Mouse (Mus musculus): ENCODE results near the gene Tcf7l2. TPM values are rescaled to one million over a fixed set of nuclear protein-coding genes. Genes with fewer than 3 reads are reported as not detected.

Gene Tcf7l2
- polyA plus RNA-seq, 1 experiment from 2014 or later, result 225 TPM

DNA sequence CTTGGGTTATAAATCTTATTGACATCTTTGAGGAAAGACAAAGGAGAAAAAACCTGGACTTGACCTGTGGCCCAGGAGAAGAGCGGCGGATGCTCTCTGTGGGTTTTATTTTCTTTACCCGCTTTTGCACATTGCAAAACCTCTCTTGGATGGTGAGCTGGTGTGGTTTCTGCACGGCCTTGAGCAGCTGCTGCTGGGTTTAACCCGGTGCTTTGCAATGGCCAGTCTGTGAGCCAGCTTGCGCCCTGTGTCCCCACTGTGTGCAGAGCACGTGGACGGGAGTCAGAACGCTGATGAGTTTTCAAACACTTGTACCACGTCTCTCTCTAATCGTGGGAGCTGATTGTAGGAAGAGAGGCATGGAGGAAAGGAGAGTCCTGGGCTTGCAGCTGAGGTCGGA is 62.2 kb downstream of the Tcf7l2 start:
- H3K27ac ChIP-seq (replicated peaks; ENCODE audit: low read depth, low read length), result no peak overlapping the region
- H3K4me1 ChIP-seq (ENCODE audit: control insufficient read depth, insufficient read depth, low read length), result peaks cover 31% of the 10 kb centered on the region
- H3K4me3 ChIP-seq (ENCODE audit: low read depth, low read length), result no peak overlapping the region
- no peaks in the 10 kb centered on the region for H3K9me3 ChIP-seq (ENCODE audit: control insufficient read depth, low read length)
- H3K9ac ChIP-seq (ENCODE audit: low read length), result no peak overlapping the region
- DNase-seq (ENCODE audit: low spot score), result no peak
- no peaks in the 10 kb centered on the region for H3K36me3 ChIP-seq (ENCODE audit: control insufficient read depth, insufficient read depth, low read length)
- no peaks in the 10 kb centered on the region for H3K27me3 ChIP-seq (ENCODE audit: control insufficient read depth, insufficient read depth, low read length)
- no peak for ATAC-seq (ENCODE audit: insufficient number of reproducible peaks, low FRiP score, low TSS enrichment, low read depth)
- H3K4me2 ChIP-seq (ENCODE audit: low read depth, severe bottlenecking), result no peak overlapping the region
- whole genome bisulfite sequencing, result 90% methylated on average over 12 of the region's 12 CpGs

DNA sequence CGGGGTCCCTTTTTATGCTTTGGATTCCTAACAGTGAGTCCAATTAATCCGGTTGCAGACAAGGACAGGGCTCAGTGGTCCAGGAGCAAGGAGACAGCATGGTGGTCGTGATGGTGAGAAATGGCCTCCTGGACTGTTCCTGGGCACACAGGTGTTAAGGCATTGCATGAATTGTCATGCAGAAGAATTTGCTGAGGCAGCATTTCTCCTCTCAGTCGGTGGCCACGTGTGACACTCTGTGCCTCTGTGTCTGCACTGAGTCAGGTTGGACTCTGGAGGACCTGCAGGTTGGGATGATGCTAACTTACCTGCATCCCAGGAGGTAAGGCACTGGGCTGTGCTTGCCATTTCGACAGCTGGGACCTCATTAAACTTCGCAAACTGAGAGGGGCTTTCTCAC is 63.2 kb downstream of the Tcf7l2 start:
- Histone ChIP-seq H3K27ac (replicated peaks; ENCODE audit: low read depth, low read length) (no peak overlapping the region), H3K4me2 (ENCODE audit: low read depth, severe bottlenecking) (no peak overlapping the region), H3K4me1 (ENCODE audit: control insufficient read depth, insufficient read depth, low read length) (peaks cover 35% of the 10 kb centered on the region), H3K27me3 (ENCODE audit: control insufficient read depth, insufficient read depth, low read length) (no peaks in the 10 kb centered on the region), H3K9ac (ENCODE audit: low read length) (no peak overlapping the region), H3K9me3 (ENCODE audit: control insufficient read depth, low read length) (no peaks in the 10 kb centered on the region), H3K36me3 (ENCODE audit: control insufficient read depth, insufficient read depth, low read length) (no peaks in the 10 kb centered on the region), H3K4me3 (ENCODE audit: low read depth, low read length) (no peak overlapping the region)
- ATAC-seq (ENCODE audit: insufficient number of reproducible peaks, low FRiP score, low TSS enrichment, low read depth) (no peak), DNase-seq (ENCODE audit: low spot score) (no peak)
- 79% methylated on average over 7 of the region's 7 CpGs for WGBS

DNA sequence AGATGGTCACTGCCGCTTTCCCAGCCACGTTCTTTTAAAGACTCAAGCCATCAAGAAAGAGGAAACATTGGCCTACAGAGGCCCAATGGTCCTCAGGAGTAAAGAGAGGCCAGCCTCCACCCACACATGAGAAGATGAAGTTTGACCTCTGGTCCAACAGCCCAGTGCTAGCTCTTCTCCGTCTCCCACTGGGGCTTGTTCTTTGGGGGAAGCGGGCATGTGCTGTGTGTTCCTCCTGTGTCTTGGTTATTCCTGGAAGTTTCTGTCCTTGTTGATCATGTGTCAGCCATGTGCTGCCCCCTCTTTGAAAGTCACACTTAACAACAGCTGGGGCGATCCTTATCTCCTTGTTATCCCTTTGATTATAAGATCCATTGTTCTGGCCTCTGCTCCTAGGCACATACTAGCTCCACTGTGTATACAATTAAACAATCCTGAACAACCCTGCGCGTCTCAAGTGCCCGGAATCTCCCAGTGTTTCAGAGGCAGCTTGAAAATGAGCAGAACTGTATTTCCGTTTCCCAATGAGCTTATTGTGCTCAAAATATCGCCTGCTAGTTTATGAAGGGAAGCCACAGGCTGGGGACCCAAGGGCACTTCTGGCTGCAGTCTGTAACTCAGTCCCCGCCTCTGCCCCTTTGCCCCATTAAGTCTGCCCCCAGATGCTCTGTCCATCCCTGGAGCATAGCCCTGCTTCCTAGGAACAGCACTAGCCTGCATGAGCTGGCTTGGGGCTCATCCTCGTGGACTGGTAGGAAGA is 65.0 kb downstream of the Tcf7l2 start:
- ATAC-seq (ENCODE audit: insufficient number of reproducible peaks, low FRiP score, low TSS enrichment, low read depth), result no peak
- no peak for DNase-seq (ENCODE audit: low spot score)
- WGBS, result 49% methylated on average over 12 of the region's 12 CpGs
- Histone ChIP-seq H3K9me3 (ENCODE audit: control insufficient read depth, low read length) (no peaks in the 10 kb centered on the region), H3K4me3 (ENCODE audit: low read depth, low read length) (no peak overlapping the region), H3K4me2 (ENCODE audit: low read depth, severe bottlenecking) (no peak overlapping the region), H3K27ac (replicated peaks; ENCODE audit: low read depth, low read length) (peak overlapping the region; percentile 39; the same call in 1 of the 2 replicates), H3K9ac (ENCODE audit: low read length) (no peak overlapping the region), H3K4me1 (ENCODE audit: control insufficient read depth, insufficient read depth, low read length) (peaks cover 41% of the 10 kb centered on the region), H3K36me3 (ENCODE audit: control insufficient read depth, insufficient read depth, low read length) (no peaks in the 10 kb centered on the region), H3K27me3 (ENCODE audit: control insufficient read depth, insufficient read depth, low read length) (no peaks in the 10 kb centered on the region)

DNA sequence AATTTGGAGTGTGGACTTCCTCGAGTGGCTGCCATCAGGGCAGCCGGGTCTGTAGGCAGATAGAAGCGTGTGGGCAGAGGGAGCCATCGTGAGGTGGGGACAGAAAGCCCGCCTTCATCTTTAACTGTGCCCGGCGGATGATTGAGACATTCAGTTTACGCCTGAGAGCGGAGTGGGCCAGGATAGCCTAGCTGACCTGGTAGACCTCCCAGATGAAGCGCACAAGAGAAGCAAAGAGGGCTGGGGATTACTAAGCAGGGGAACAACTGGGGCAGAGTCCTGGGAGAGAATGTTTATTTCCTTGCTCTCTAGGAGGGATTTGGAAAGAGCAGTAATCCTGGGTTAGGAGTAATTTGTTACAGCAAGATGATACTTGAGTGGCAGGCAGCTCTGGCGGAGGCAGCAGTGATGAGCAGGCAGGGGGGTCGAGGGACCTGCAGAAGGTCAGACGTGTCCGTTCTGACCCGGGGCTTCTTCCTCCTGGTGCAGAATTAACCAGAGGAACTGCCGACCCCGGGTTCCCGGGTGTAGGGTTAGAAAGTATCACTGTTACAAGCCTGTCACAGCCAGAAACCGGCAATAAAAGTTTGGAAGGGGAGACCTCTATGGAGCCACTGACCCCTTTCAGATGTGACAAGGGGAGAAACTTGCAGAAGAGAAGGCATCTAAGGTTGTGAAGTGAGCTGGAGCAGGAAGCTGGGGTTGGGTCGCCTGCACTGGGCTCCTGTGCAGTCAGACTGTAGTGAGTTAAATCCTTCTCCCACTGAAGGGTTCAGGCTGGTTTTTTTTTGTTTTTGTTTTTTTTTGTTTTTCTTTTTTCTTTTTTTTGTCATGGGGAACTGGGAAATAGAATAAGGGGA is 65.8 kb downstream of the Tcf7l2 start:
- H3K4me3 ChIP-seq (ENCODE audit: low read depth, low read length), result no peak overlapping the region
- H3K4me1 ChIP-seq (ENCODE audit: control insufficient read depth, insufficient read depth, low read length), result peaks cover 47% of the 10 kb centered on the region
- H3K4me2 ChIP-seq (ENCODE audit: low read depth, severe bottlenecking), result peak overlapping the region; percentile 17; the same call in 1 of the 2 replicates

DNA sequence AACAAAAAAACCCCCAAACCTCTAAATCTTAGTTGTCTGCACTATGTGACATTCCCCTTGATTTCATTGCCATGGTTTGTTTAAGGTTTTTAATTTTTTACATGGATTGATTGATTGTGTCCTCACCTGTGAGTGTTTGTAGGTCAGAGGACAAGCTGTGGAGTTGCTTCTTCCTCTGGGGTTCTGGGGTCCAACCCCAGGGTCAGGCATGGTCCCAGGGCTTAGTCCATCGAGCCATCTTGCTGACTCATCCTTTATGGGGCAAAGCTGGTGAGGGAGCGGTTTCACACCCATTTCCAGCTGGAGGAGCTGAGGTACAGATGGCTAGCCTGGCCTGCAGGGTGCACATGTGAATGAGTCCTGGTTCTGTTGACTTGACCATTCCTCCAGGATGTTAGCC is 66.7 kb downstream of the Tcf7l2 start:
- no peak overlapping the region for H3K4me3 ChIP-seq (ENCODE audit: low read depth, low read length)
- no peak overlapping the region for H3K27ac ChIP-seq (replicated peaks; ENCODE audit: low read depth, low read length)
- H3K27me3 ChIP-seq (ENCODE audit: control insufficient read depth, insufficient read depth, low read length), result no peaks in the 10 kb centered on the region
- DNase-seq (ENCODE audit: low spot score), result no peak
- no peak overlapping the region for H3K4me2 ChIP-seq (ENCODE audit: low read depth, severe bottlenecking)
- H3K4me1 ChIP-seq (ENCODE audit: control insufficient read depth, insufficient read depth, low read length), result peaks cover 55% of the 10 kb centered on the region
- no peaks in the 10 kb centered on the region for H3K36me3 ChIP-seq (ENCODE audit: control insufficient read depth, insufficient read depth, low read length)
- no peak for ATAC-seq (ENCODE audit: insufficient number of reproducible peaks, low FRiP score, low TSS enrichment, low read depth)
- no peaks in the 10 kb centered on the region for H3K9me3 ChIP-seq (ENCODE audit: control insufficient read depth, low read length)
- no peak overlapping the region for H3K9ac ChIP-seq (ENCODE audit: low read length)
- 79% methylated on average over 2 of the region's 2 CpGs for WGBS

More for the DNA sequence above, 65.8 kb downstream of the Tcf7l2 start:
- ATAC-seq (ENCODE audit: insufficient number of reproducible peaks, low FRiP score, low TSS enrichment, low read depth) (no peak), DNase-seq (ENCODE audit: low spot score) (peak; percentile 41)
- no peaks in the 10 kb centered on the region for H3K36me3 ChIP-seq (ENCODE audit: control insufficient read depth, insufficient read depth, low read length)
- H3K27me3 ChIP-seq (ENCODE audit: control insufficient read depth, insufficient read depth, low read length), result no peaks in the 10 kb centered on the region
- 18% methylated on average over 20 of the region's 20 CpGs for WGBS
- H3K27ac ChIP-seq (replicated peaks; ENCODE audit: low read depth, low read length), result peak overlapping the region; percentile 8
- H3K9me3 ChIP-seq (ENCODE audit: control insufficient read depth, low read length), result no peaks in the 10 kb centered on the region
- no peak overlapping the region for H3K9ac ChIP-seq (ENCODE audit: low read length)

DNA sequence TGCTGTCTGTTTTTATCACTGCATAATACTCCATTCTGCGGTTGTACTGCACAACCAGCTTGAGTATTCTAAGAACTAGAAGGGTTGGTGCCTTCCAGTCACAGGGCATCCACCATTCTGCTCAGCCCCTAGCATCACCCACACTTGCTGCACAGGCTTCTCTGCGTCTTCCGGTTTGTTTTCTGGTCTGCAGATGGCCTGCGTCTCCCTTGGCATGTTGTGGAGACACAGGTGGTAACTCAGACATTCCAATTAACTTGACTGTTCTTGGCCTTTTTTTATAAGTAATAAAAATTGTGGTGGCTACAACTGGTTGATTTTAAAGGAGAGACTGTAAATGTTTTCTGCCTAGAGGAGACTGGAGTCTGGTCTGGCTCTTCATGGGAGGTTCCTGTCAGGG is 67.9 kb downstream of the Tcf7l2 start:
- 46% methylated on average over 4 of the region's 4 CpGs for WGBS
- DNase-seq (ENCODE audit: low spot score) (peak; percentile 51), ATAC-seq (ENCODE audit: insufficient number of reproducible peaks, low FRiP score, low TSS enrichment, low read depth) (peak; percentile 27; the same call in 1 of the 2 replicates)
- Histone ChIP-seq H3K4me3 (ENCODE audit: low read depth, low read length) (no peak overlapping the region), H3K27me3 (ENCODE audit: control insufficient read depth, insufficient read depth, low read length) (no peaks in the 10 kb centered on the region), H3K27ac (replicated peaks; ENCODE audit: low read depth, low read length) (no peak overlapping the region; the same call in 1 of the 2 replicates), H3K9ac (ENCODE audit: low read length) (no peak overlapping the region), H3K4me1 (ENCODE audit: control insufficient read depth, insufficient read depth, low read length) (peaks cover 60% of the 10 kb centered on the region), H3K9me3 (ENCODE audit: control insufficient read depth, low read length) (no peaks in the 10 kb centered on the region), H3K4me2 (ENCODE audit: low read depth, severe bottlenecking) (no peak overlapping the region), H3K36me3 (ENCODE audit: control insufficient read depth, insufficient read depth, low read length) (no peaks in the 10 kb centered on the region; the same call in 1 of the 2 replicates)

DNA sequence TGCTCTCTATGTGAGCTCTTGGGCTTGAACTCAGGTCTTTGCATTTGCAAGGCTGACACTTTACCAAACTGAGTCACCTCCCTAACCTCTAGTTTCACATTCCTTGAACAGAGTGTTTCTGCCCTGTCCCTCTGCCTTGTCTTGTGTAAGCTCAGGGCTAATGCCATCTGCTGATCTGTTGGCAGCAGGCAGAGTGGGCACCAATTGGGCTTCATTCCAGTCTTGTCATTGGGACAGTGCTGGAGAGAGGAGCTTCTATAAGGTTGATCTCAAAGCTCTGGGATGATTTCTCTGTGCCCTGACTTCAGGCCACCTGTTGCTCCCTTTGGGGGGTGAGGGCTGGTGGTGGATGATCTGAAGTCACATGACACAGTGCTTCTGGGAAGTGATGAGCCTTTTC is 70.6 kb downstream of the Tcf7l2 start:
- peaks cover 63% of the 10 kb centered on the region for H3K4me1 ChIP-seq (ENCODE audit: control insufficient read depth, insufficient read depth, low read length)
- H3K27me3 ChIP-seq (ENCODE audit: control insufficient read depth, insufficient read depth, low read length), result no peaks in the 10 kb centered on the region

DNA sequence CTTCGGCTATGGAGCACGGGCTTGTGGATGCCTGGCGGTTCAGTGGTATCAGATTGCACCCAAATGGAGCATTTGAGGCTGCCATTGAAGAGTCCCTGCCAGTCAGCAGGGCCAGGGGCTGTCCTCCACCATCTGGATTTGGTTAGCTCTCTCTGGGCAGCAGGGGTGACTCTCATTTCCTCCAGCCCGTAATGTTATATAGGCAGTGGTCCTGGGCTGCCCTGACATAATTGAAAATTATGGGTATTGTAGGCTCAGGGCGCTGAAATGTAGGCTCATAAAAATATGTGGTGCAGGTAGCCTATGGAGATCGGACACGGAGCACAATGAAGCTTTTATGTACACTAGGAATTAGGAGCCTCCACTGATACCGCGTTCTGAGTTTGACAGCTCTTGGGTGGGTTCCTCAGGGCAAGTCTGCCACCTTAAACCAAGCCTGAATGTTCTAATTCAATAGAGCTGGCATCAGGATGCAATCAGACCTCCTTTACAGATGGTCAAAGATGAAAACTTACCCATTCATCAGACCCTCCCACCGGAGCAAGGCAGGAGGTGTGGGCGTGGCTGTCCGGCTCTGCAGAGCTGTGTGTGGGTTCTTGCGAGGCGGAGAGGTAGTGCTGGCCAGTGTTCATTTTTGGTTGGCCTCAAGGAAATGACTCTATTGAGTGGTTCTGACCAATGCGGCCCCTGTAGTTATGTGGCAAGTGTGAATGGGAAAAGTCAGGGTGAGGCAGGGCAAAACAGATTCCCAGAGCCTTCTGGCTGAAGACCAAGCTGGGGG is 73.6 kb downstream of the Tcf7l2 start:
- Histone ChIP-seq H3K27me3 (ENCODE audit: control insufficient read depth, insufficient read depth, low read length) (no peaks in the 10 kb centered on the region), H3K4me2 (ENCODE audit: low read depth, severe bottlenecking) (peak overlapping the region; percentile 28; the same call in 1 of the 2 replicates), H3K9ac (ENCODE audit: low read length) (no peak overlapping the region), H3K4me1 (ENCODE audit: control insufficient read depth, insufficient read depth, low read length) (peaks cover 50% of the 10 kb centered on the region), H3K27ac (replicated peaks; ENCODE audit: low read depth, low read length) (peak overlapping the region; percentile 81), H3K4me3 (ENCODE audit: low read depth, low read length) (no peak overlapping the region), H3K36me3 (ENCODE audit: control insufficient read depth, insufficient read depth, low read length) (peaks cover 2% of the 10 kb centered on the region; the same call in 1 of the 2 replicates), H3K9me3 (ENCODE audit: control insufficient read depth, low read length) (no peaks in the 10 kb centered on the region)
- WGBS, result 11% methylated on average over 15 of the region's 15 CpGs
- ATAC-seq (ENCODE audit: insufficient number of reproducible peaks, low FRiP score, low TSS enrichment, low read depth) (peak; percentile 93), DNase-seq (ENCODE audit: low spot score) (peak; percentile 88)

More for the DNA sequence above, 70.6 kb downstream of the Tcf7l2 start:
- no peak overlapping the region for H3K4me3 ChIP-seq (ENCODE audit: low read depth, low read length)
- H3K36me3 ChIP-seq (ENCODE audit: control insufficient read depth, insufficient read depth, low read length), result no peaks in the 10 kb centered on the region; the same call in 1 of the 2 replicates
- no peak overlapping the region for H3K4me2 ChIP-seq (ENCODE audit: low read depth, severe bottlenecking)
- H3K9ac ChIP-seq (ENCODE audit: low read length), result no peak overlapping the region
- H3K9me3 ChIP-seq (ENCODE audit: control insufficient read depth, low read length), result no peaks in the 10 kb centered on the region
- no peak for DNase-seq (ENCODE audit: low spot score)
- no peak for ATAC-seq (ENCODE audit: insufficient number of reproducible peaks, low FRiP score, low TSS enrichment, low read depth)
- H3K27ac ChIP-seq (replicated peaks; ENCODE audit: low read depth, low read length), result no peak overlapping the region

Measured in limb, embryonic 11.5 days (tissue).